In genomic region chr9:44309756-44310155, GRCm38 (mm10) we compare ENCODE assay signal across 24 mouse cellular contexts. TPM values are rescaled to one million over a fixed set of nuclear protein-coding genes. Genes with fewer than 3 reads are reported as not detected.
DNase-seq lines count a peak whose midpoint lies in the region; ATAC-seq and TF ChIP-seq lines count a peak whose summit lies in the region.
"Had no signal": no experiment of that assay in that cellular context is flagged by ENCODE, and none has a peak within 500 bp of the region (broad histone marks: within the 10 kb centered on the region; RNA-seq: fewer than 3 reads in every experiment).

No protein-coding gene starts in this region.

- TF ChIP-seq EP300 in liver, postnatal 0 days (IDR thresholded peaks at IDR 0.05; ENCODE audit: low read depth): no peak

- no peak overlapping the region for H3K4me3 ChIP-seq in liver, adult 2 months (ENCODE audit: insufficient read depth, low read depth, low read length)
- no peak overlapping the region for H3K4me3 ChIP-seq in liver, postnatal 0 days (ENCODE audit: low read depth, low read length)
- H3K4me3 ChIP-seq in forebrain, embryonic 13.5 days: no peak overlapping the region
- H3K4me3 ChIP-seq: forebrain, embryonic 10.5 days; heart, adult 2 months; hindbrain, embryonic 12.5 days; hindbrain, embryonic 15.5 days had no signal

- H3K9me3 ChIP-seq in liver, postnatal 0 days (ENCODE audit: low read length): no peaks in the 10 kb centered on the region
- H3K9me3 ChIP-seq in forebrain, embryonic 13.5 days (replicated peaks): no peaks in the 10 kb centered on the region
- H3K9me3 ChIP-seq: forebrain, embryonic 10.5 days; G1E; hindbrain, embryonic 12.5 days; hindbrain, embryonic 15.5 days had no signal

- H3K9ac ChIP-seq in liver, adult 2 months (ENCODE audit: low read depth, low read length): no peak overlapping the region
- H3K9ac ChIP-seq in liver, postnatal 0 days (replicated peaks): no peak overlapping the region
- no peak overlapping the region for H3K9ac ChIP-seq in forebrain, embryonic 13.5 days
- H3K9ac ChIP-seq: forebrain, postnatal 0 days; hindbrain, embryonic 12.5 days; hindbrain, embryonic 15.5 days had no signal

- peak; percentile 30 for DNase-seq in adrenal gland, postnatal 10 days
- DNase-seq in adrenal gland, adult 2 months: no peak
- DNase-seq in liver, adult 2 months (ENCODE audit: extremely low read depth, low read depth, low spot score): peak; percentile 82
- no peak for DNase-seq in liver
- DNase-seq in ES-CJ7 (ENCODE audit: low read depth, low spot score): peak; percentile 59
- DNase-seq in liver, postnatal 0 days: no peak
- no peak for DNase-seq in left cerebral cortex, adult 11 months (ENCODE audit: low spot score)
- DNase-seq: adrenal gland, adult 8-10 months; cerebellum, adult 11-12 months; cerebellum, adult 8-10 months; cerebellum, postnatal 10 days; cerebellum, postnatal 36 days; forebrain, postnatal 0 days; gastrocnemius, postnatal 10 days; gastrocnemius, postnatal 36 days; heart, adult 2 months had no signal

- TF ChIP-seq CTCF in liver, adult 2 months (IDR thresholded peaks at IDR 0.05; ENCODE audit: low read depth, low read length): no peak
- no peak for TF ChIP-seq CTCF in liver, postnatal 0 days (IDR thresholded peaks at IDR 0.05; ENCODE audit: low read depth)

- 24% methylated on average over 3 of the region's 3 CpGs for WGBS in liver, adult 2 months
- 55% methylated on average over 3 of the region's 3 CpGs for WGBS in liver, postnatal 0 days (ENCODE audit: insufficient replicate concordance)
- WGBS in forebrain, embryonic 13.5 days: 67% methylated on average over 3 of the region's 3 CpGs

- H3K4me1 ChIP-seq in liver, adult 2 months (ENCODE audit: control insufficient read depth, insufficient read depth, low read length): peaks cover 9% of the 10 kb centered on the region
- H3K4me1 ChIP-seq in liver, postnatal 0 days (ENCODE audit: insufficient read depth): peaks cover 21% of the 10 kb centered on the region
- H3K4me1 ChIP-seq in forebrain, embryonic 13.5 days: peaks cover 22% of the 10 kb centered on the region

- peak overlapping the region; percentile 56 for H3K27ac ChIP-seq in liver, adult 2 months (replicated peaks; ENCODE audit: insufficient read depth, low read depth, low read length)
- peak overlapping the region; percentile 44; the same call in 1 of the 2 replicates for H3K27ac ChIP-seq in liver, postnatal 0 days (ENCODE audit: low read depth)
- no peak overlapping the region for H3K27ac ChIP-seq in forebrain, embryonic 13.5 days
- H3K27ac ChIP-seq: forebrain, embryonic 10.5 days; hindbrain, embryonic 12.5 days; hindbrain, embryonic 15.5 days had no signal

- peaks cover 5% of the 10 kb centered on the region; the same call in 1 of the 2 replicates for H3K79me2 ChIP-seq in liver, adult 2 months (ENCODE audit: control insufficient read depth, insufficient read depth, low read length)

- H3K4me2 ChIP-seq in liver, postnatal 0 days (ENCODE audit: low read depth, low read length): no peak overlapping the region
- no peak overlapping the region for H3K4me2 ChIP-seq in forebrain, embryonic 13.5 days
- H3K4me2 ChIP-seq: heart, embryonic 11.5 days; hindbrain, embryonic 12.5 days; hindbrain, embryonic 15.5 days had no signal

- no peak for TF ChIP-seq POLR2A in liver, adult 2 months (IDR thresholded peaks at IDR 0.05; ENCODE audit: extremely low read depth, insufficient read depth, low read length)

- H3K27me3 ChIP-seq in liver, adult 2 months (ENCODE audit: control insufficient read depth, insufficient read depth, low read length): no peaks in the 10 kb centered on the region
- H3K27me3 ChIP-seq in liver, postnatal 0 days (ENCODE audit: insufficient read depth, low read length): no peaks in the 10 kb centered on the region
- H3K27me3 ChIP-seq in forebrain, embryonic 13.5 days: no peaks in the 10 kb centered on the region
- H3K27me3 ChIP-seq: hindbrain, embryonic 15.5 days; Patski had no signal

- peaks cover 28% of the 10 kb centered on the region; the same call in 1 of the 2 replicates for H3K36me3 ChIP-seq in liver, adult 2 months (ENCODE audit: control insufficient read depth, insufficient read depth, low read length)
- peaks cover 34% of the 10 kb centered on the region for H3K36me3 ChIP-seq in liver, postnatal 0 days (replicated peaks; ENCODE audit: insufficient read depth, low read length)
- peaks cover 39% of the 10 kb centered on the region for H3K36me3 ChIP-seq in forebrain, embryonic 13.5 days (ENCODE audit: poor library complexity, severe bottlenecking)

- no peak for ATAC-seq in liver, postnatal 0 days
- ATAC-seq in forebrain, embryonic 13.5 days: no peak
- ATAC-seq: forebrain, embryonic 14.5 days; forebrain, postnatal 0 days; Patski had no signal

RNA-seq across cellular contexts. Expression of gene Hinfp, which starts 4.3 kb away (rescaled TPM):
- 10 to 100 TPM; 17.3 to 24.4 TPM for total RNA-seq in adrenal gland, postnatal 10 days (2021)
- 10 to 100 TPM; 16.6 to 24.9 TPM for total RNA-seq in adrenal gland, adult 2 months (2021)
- polyA plus RNA-seq in adrenal gland, adult 2 months (2012; rRNA removed): 13.5 and 13.8 TPM in 2 replicates
- 7.4 and 7.6 TPM in 2 replicates for total RNA-seq in liver, adult 2 months (2014; rRNA removed)
- polyA plus RNA-seq in liver, adult 2 months (2012; rRNA removed): 10.6 and 16.9 TPM in 2 replicates
- 4.5 and 6.3 TPM in 2 replicates for polyA plus RNA-seq in liver, postnatal 0 days (2015; fragmentation: Nextera tagmentation; extraction: Ambion mirVana)
- polyA plus RNA-seq in forebrain, embryonic 13.5 days (2015; fragmentation: Nextera tagmentation; extraction: Ambion mirVana): 30.5 and 38.4 TPM in 2 replicates

RNA-seq across cellular contexts. Expression of gene C2cd2l, which starts 10.3 kb away (rescaled TPM):
- total RNA-seq in adrenal gland, postnatal 10 days (2021): 10 to 100 TPM; 19.3 to 25.1 TPM
- total RNA-seq in adrenal gland, adult 2 months (2021): 10 to 100 TPM; 46.1 to 59.0 TPM
- 100 and 106 TPM in 2 replicates for polyA plus RNA-seq in adrenal gland, adult 2 months (2012; rRNA removed)
- total RNA-seq in liver, adult 2 months (2014; rRNA removed): 5.2 and 7.9 TPM in 2 replicates
- 60.1 and 60.9 TPM in 2 replicates for polyA plus RNA-seq in liver, adult 2 months (2012; rRNA removed)
- polyA plus RNA-seq in liver, postnatal 0 days (2015; fragmentation: Nextera tagmentation; extraction: Ambion mirVana): 10.1 and 11.4 TPM in 2 replicates
- 14.0 and 19.6 TPM in 2 replicates for polyA plus RNA-seq in forebrain, embryonic 13.5 days (2015; fragmentation: Nextera tagmentation; extraction: Ambion mirVana)

RNA-seq across cellular contexts. Expression of gene Dpagt1, which starts 16.1 kb away (rescaled TPM):
- 10 to 100 TPM; 25.2 to 27.7 TPM for total RNA-seq in adrenal gland, postnatal 10 days (2021)
- total RNA-seq in adrenal gland, adult 2 months (2021): 10 to 100 TPM; 28.2 to 36.1 TPM
- 55.8 and 68.2 TPM in 2 replicates for polyA plus RNA-seq in adrenal gland, adult 2 months (2012; rRNA removed)
- 8.7 and 13.1 TPM in 2 replicates for total RNA-seq in liver, adult 2 months (2014; rRNA removed)
- 57.4 and 71.7 TPM in 2 replicates for polyA plus RNA-seq in liver, adult 2 months (2012; rRNA removed)
- polyA plus RNA-seq in liver, postnatal 0 days (2015; fragmentation: Nextera tagmentation; extraction: Ambion mirVana): 19.0 and 19.4 TPM in 2 replicates
- polyA plus RNA-seq in forebrain, embryonic 13.5 days (2015; fragmentation: Nextera tagmentation; extraction: Ambion mirVana): 36.8 and 40.1 TPM in 2 replicates

RNA-seq across cellular contexts. Expression of gene Abcg4, which starts 21.3 kb away (rescaled TPM):
- total RNA-seq in adrenal gland, postnatal 10 days (2021): 10 to 100 TPM; 15.0 to 23.1 TPM
- total RNA-seq in adrenal gland, adult 2 months (2021): 10 to 100 TPM; 27.1 to 41.4 TPM
- 84.3 and 86.8 TPM in 2 replicates for polyA plus RNA-seq in adrenal gland, adult 2 months (2012; rRNA removed)
- total RNA-seq in liver, adult 2 months (2014; rRNA removed): not detected in 2 replicates
- 0.11 TPM in 1 of 2 replicates, not detected in the other for polyA plus RNA-seq in liver, adult 2 months (2012; rRNA removed)
- polyA plus RNA-seq in liver, postnatal 0 days (2015; fragmentation: Nextera tagmentation; extraction: Ambion mirVana): 4.2 TPM in 2 replicates
- polyA plus RNA-seq in forebrain, embryonic 13.5 days (2015; fragmentation: Nextera tagmentation; extraction: Ambion mirVana): 9.2 and 10.9 TPM in 2 replicates

RNA-seq across cellular contexts. Expression of gene H2afx, which starts 24.7 kb away (rescaled TPM):
- 10 to 100 TPM; 87.2 to 99.6 TPM for total RNA-seq in adrenal gland, postnatal 10 days (2021)
- 10 to 100 TPM; 28.1 to 37.4 TPM for total RNA-seq in adrenal gland, adult 2 months (2021)
- 124 and 134 TPM in 2 replicates for polyA plus RNA-seq in adrenal gland, adult 2 months (2012; rRNA removed)
- total RNA-seq in liver, adult 2 months (2014; rRNA removed): 5.6 and 11.2 TPM in 2 replicates
- polyA plus RNA-seq in liver, adult 2 months (2012; rRNA removed): 22.5 and 23.6 TPM in 2 replicates
- 152 and 164 TPM in 2 replicates for polyA plus RNA-seq in liver, postnatal 0 days (2015; fragmentation: Nextera tagmentation; extraction: Ambion mirVana)
- 393 TPM in 2 replicates for polyA plus RNA-seq in forebrain, embryonic 13.5 days (2015; fragmentation: Nextera tagmentation; extraction: Ambion mirVana)

Comparison
In these comparisons a context has a peak if more than half of its experiments do, and no peak if none do; other contexts are left out.
1. DNase-seq: peak in adrenal gland, postnatal 10 days (single experiment), liver, adult 2 months (single experiment) and ES-CJ7 (single experiment); none in adrenal gland, adult 2 months (single experiment), liver (single experiment), liver, postnatal 0 days (single experiment) and left cerebral cortex, adult 11 months (single experiment).